Mouse (Mus musculus) heart, postnatal 0 days (tissue): ENCODE measurements around the gene Cyyr1.

Experiments
- CTCF ChIP-seq: IDR thresholded peaks from 2 replicates; pipeline ENCODE4 v1.5.1; 2016; ENCODE audit warnings: antibody characterized with exemption, control low read depth, low read depth
- EP300 ChIP-seq: IDR thresholded peaks from 2 replicates; pipeline ENCODE4 v1.6.1; 2016; ENCODE audit warnings: antibody characterized with exemption, low read depth

DNA sequence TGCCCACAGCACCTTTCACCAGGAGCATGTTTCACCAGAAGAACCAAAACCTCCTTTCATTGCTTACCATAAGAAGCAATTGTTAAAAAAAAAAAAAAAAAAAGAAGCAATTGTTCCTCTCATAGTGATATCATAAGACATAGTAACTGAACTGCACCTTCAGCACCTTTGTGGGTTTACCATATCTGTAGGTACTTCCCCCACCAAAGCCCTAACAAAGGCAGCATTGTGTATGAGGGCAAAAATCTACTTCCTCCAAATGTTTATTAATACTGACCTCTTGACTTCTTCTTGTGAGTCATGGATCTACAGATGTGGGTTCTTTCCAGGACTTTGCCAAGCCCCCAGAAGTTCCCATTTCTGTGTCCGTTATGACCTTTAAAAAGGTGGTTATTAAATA is 98.2 kb downstream of the Cyyr1 start:
- TF ChIP-seq CTCF (no peak), EP300 (no peak)
